Mouse (Mus musculus) neural tube, embryonic 12.5 days (tissue): ENCODE results near the gene Zc3h18. TPM values are rescaled to one million over a fixed set of nuclear protein-coding genes. Genes with fewer than 3 reads are reported as not detected.

Source experiments
- ATAC-seq: fragments of 200-750 bp; cut with Nextera tagmentation; 2 replicates; pipeline ENCODE4 v1.8.0; 2017; ENCODE audit warnings: low read depth, mild to moderate bottlenecking, moderate TSS enrichment, moderate library complexity; ENCODE audit not compliant: low FRiP score
- H3K27ac ChIP-seq: fragments of 300-500 bp; sonication (generic); 2 replicates; pipeline ENCODE4 v1.5.1; 2016
- H3K27me3 ChIP-seq: fragments of 300-500 bp; sonication (generic); replicated peaks from 2 replicates; pipeline ENCODE4 v1.6.1; 2016; ENCODE audit warnings: mild to moderate bottlenecking
- H3K36me3 ChIP-seq: fragments of 300-500 bp; sonication (generic); 2 replicates; pipeline ENCODE4 v1.6.1; 2016; ENCODE audit warnings: mild to moderate bottlenecking
- H3K4me1 ChIP-seq: fragments of 300-500 bp; sonication (generic); 2 replicates; pipeline ENCODE4 v1.6.1; 2016
- H3K4me2 ChIP-seq: fragments of 300-500 bp; sonication (generic); replicated peaks from 2 replicates; pipeline ENCODE4 v1.6.1; 2016; ENCODE audit warnings: mild to moderate bottlenecking
- H3K4me3 ChIP-seq: fragments of 300-500 bp; sonication (generic); 2 replicates; pipeline ENCODE4 v1.5.1; 2016
- H3K9ac ChIP-seq: fragments of 300-500 bp; sonication (generic); 2 replicates; pipeline ENCODE4 v1.6.1; 2016; ENCODE audit warnings: mild to moderate bottlenecking
- H3K9me3 ChIP-seq: fragments of 300-500 bp; sonication (generic); 2 replicates; pipeline ENCODE4 v1.6.1; 2016; ENCODE audit warnings: mild to moderate bottlenecking
- WGBS: fragments of 180-500 bp; shearing (Covaris S2); methylation state at CpG from one replicate; pipeline ENCODE4 v1.1.7; 2016; 5-methylcytosine and 5-hydroxymethylcytosine counted together
- polyA plus RNA-seq: library from polyadenylated mRNA; unstranded; fragments of >200 nt; fragmentation: Nextera tagmentation; extraction: Ambion mirVana; gene quantifications from 2 replicates; pipeline ENCODE4 v1.2.1, GENCODE M21; 2016

Zc3h18 gene
- polyA plus RNA-seq, 1 experiment from 2014 or later: 62.4 TPM

DNA sequence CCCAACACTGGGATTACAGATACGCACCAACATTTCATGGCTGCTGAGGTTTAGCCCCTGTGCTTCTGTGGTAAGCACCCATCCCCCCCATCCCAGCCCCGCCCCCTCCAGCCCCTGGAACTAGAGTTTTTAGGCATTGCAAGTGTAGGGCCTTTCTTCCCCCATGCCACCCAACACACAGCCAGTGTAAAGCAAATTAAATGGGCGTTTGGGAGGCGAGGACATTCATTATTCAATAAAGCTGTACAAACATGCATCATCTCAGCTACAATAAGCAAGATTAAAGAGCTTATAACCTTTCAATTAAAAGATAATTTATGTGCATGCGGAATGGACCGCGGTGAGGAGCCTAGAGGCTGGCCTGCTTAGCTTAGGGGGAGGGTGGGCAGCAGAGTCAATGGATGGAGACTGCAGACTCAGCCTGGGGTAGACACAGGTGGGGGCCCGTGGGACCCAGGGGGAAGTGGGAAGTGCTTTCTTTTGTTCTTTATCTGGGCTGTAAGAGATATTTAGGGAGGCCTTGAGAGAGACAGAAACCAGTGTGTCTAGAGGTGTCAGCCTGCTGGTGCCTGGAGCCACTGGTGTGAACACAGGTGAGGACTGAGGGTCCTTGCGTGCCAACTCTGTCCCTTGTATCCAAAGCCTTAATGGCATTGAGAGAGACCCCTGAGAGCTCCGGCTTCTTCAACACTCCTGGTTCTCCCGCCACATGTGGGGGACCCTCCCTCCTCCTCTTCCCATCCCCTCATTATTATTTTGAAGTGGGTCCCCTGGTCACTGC, 25.9 kb upstream of the Zc3h18 start:
- 30% methylated on average over 11 of the region's 11 CpGs for WGBS
- no peak overlapping the region for H3K27ac ChIP-seq

GRCm38 (mm10) chr8:122354157-122354556, 22.3 kb upstream of the Zc3h18 start:
- Histone ChIP-seq H3K4me1 (no peaks in the 10 kb centered on the region), H3K27ac (no peak overlapping the region), H3K4me2 (no peak overlapping the region), H3K36me3 (no peaks in the 10 kb centered on the region), H3K9me3 (no peaks in the 10 kb centered on the region), H3K9ac (no peak overlapping the region), H3K27me3 (peaks cover 7% of the 10 kb centered on the region; the same call in 1 of the 2 replicates), H3K4me3 (no peak overlapping the region)
- no peak for ATAC-seq
- 79% methylated on average over 8 of the region's 8 CpGs for WGBS

More for the DNA sequence above, 25.9 kb upstream of the Zc3h18 start:
- H3K9me3 ChIP-seq: no peaks in the 10 kb centered on the region
- H3K27me3 ChIP-seq: peaks cover 11% of the 10 kb centered on the region; the same call in 1 of the 2 replicates
- no peak overlapping the region for H3K4me3 ChIP-seq
- H3K4me2 ChIP-seq: no peak overlapping the region
- no peaks in the 10 kb centered on the region for H3K36me3 ChIP-seq
- no peak overlapping the region for H3K9ac ChIP-seq
- H3K4me1 ChIP-seq: no peaks in the 10 kb centered on the region
- no peak for ATAC-seq

DNA sequence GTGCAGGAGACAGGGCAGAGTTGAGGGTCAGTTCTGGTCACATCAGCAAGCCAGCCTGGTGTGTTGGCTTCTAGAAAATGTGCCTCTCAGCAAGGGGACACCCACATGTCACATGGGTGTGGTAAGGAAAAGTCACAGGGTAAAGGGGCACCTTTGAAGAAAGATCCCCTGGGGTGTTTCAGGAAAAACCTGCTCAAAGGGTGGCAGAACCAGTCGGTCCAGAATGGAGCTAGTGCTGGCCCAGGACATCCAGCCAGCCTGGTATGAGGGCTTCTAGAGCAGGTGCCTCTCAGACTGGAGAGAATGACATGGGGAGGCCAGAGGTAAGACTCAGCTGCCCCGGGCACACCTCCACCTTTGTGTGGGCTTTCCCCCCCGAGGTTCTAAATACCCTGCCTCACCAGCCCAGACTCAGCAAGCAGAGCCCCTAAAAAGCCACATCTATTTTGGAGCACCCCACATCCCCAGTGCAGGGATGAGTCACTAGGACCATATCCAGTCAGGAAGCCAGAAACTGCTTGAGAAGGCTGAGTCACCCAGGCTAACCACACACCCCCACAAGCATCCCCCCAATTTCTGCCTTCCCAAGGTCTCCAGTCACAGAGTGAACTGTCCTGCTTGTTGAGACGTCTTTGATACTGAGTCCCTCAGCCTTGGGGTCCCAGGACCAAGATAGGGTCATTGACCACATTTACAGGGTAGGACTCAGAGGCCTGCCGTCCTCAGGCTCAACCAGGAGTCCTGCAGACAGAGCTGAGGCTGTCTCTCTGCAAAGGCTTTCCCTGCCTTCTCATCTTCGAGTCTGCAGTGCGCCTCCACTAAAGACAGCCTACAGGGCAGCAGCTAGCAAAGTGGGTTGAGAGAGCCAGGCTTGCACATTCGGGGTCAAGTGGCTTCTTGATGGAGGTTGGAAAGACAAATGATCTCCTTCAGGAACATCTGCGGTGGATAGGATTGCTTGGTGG, 20.5 kb upstream of the Zc3h18 start:
- 74% methylated on average over 9 of the region's 9 CpGs for WGBS
- Histone ChIP-seq H3K4me2 (no peak overlapping the region), H3K4me3 (no peak overlapping the region), H3K4me1 (no peaks in the 10 kb centered on the region), H3K27ac (no peak overlapping the region), H3K9me3 (no peaks in the 10 kb centered on the region), H3K36me3 (no peaks in the 10 kb centered on the region), H3K9ac (no peak overlapping the region), H3K27me3 (peaks cover 3% of the 10 kb centered on the region; the same call in 1 of the 2 replicates)
- no peak for ATAC-seq

- H3K9ac ChIP-seq: no peak overlapping the region
- ATAC-seq: no peak
- no peaks in the 10 kb centered on the region for H3K4me1 ChIP-seq
- no peak overlapping the region for H3K4me3 ChIP-seq
- no peak overlapping the region for H3K27ac ChIP-seq
- H3K4me2 ChIP-seq: no peak overlapping the region
- peaks cover 3% of the 10 kb centered on the region; the same call in 1 of the 2 replicates for H3K27me3 ChIP-seq
- WGBS: 59% methylated on average over 11 of the region's 11 CpGs
- H3K36me3 ChIP-seq: no peaks in the 10 kb centered on the region
- H3K9me3 ChIP-seq: no peaks in the 10 kb centered on the region
Observed at GRCm38 (mm10) chr8:122357202-122357601, 19.2 kb upstream of the Zc3h18 start.

GRCm38 (mm10) chr8:122357641-122358040, 18.8 kb upstream of the Zc3h18 start:
- Histone ChIP-seq H3K4me1 (no peaks in the 10 kb centered on the region), H3K36me3 (no peaks in the 10 kb centered on the region), H3K27me3 (peaks cover 3% of the 10 kb centered on the region; the same call in 1 of the 2 replicates), H3K9me3 (no peaks in the 10 kb centered on the region), H3K4me2 (no peak overlapping the region), H3K9ac (no peak overlapping the region), H3K4me3 (no peak overlapping the region), H3K27ac (no peak overlapping the region)
- no peak for ATAC-seq
- WGBS: 76% methylated on average over 5 of the region's 5 CpGs

GRCm38 (mm10) chr8:122359111-122359775, 17.2 kb upstream of the Zc3h18 start:
- ATAC-seq: no peak
- H3K9me3 ChIP-seq: no peaks in the 10 kb centered on the region
- no peaks in the 10 kb centered on the region for H3K4me1 ChIP-seq
- H3K27me3 ChIP-seq: peaks cover under 1% of the 10 kb centered on the region
- no peaks in the 10 kb centered on the region for H3K36me3 ChIP-seq
- H3K4me3 ChIP-seq: no peak overlapping the region
- H3K9ac ChIP-seq: no peak overlapping the region
- no peak overlapping the region for H3K27ac ChIP-seq
- H3K4me2 ChIP-seq: no peak overlapping the region
- WGBS: 78% methylated on average over 15 of the region's 15 CpGs

- WGBS: 75% methylated on average over 7 of the region's 7 CpGs
Observed at GRCm38 (mm10) chr8:122360696-122361416, 15.6 kb upstream of the Zc3h18 start, which contains the start of gene Trhr2. Gene Trhr2, minus strand, starts transcription at chr8:122360746.

DNA sequence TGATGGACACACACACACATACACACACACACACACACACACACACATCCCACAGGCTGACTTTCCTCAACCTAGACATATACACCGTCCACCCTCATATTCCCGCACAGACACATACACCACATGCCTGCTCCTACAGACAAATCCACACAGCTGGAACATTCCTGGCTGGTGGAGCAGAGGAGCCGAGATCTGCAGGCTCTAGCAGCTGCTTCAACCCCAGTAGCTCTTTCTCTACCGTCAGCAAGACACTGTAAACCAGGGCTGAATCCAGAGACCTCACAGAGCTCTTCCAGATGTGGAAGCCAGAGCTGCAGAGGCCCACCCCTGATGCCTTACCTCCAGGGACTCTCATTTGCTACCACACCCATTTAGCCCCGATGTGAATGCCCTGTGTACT, 14.1 kb upstream of the Zc3h18 start:
- H3K9me3 ChIP-seq: no peaks in the 10 kb centered on the region
- H3K4me1 ChIP-seq: no peaks in the 10 kb centered on the region
- H3K27ac ChIP-seq: no peak overlapping the region
- H3K9ac ChIP-seq: no peak overlapping the region
- no peak for ATAC-seq
- 44% methylated on average over 5 of the region's 5 CpGs for WGBS
- H3K36me3 ChIP-seq: no peaks in the 10 kb centered on the region
- H3K4me3 ChIP-seq: no peak overlapping the region
- H3K27me3 ChIP-seq: no peaks in the 10 kb centered on the region; the same call in none of the 2 replicates
- H3K4me2 ChIP-seq: no peak overlapping the region

More at GRCm38 (mm10) chr8:122360696-122361416, 15.6 kb upstream of the Zc3h18 start, which contains the start of gene Trhr2:
- no peaks in the 10 kb centered on the region for H3K36me3 ChIP-seq
- no peaks in the 10 kb centered on the region for H3K4me1 ChIP-seq
- no peaks in the 10 kb centered on the region for H3K9me3 ChIP-seq
- no peak within 1 kb of the TSS for H3K4me2 ChIP-seq
- no peak within 1 kb of the TSS for H3K9ac ChIP-seq
- H3K4me3 ChIP-seq: no peak within 1 kb of the TSS
- ATAC-seq: no peak
- no peaks in the 10 kb centered on the region; the same call in none of the 2 replicates for H3K27me3 ChIP-seq
- H3K27ac ChIP-seq: no peak within 1 kb of the TSS

- Histone ChIP-seq H3K27me3 (no peaks in the 10 kb centered on the region; the same call in none of the 2 replicates), H3K36me3 (no peaks in the 10 kb centered on the region), H3K4me1 (no peaks in the 10 kb centered on the region), H3K4me2 (no peak overlapping the region), H3K27ac (no peak overlapping the region), H3K9me3 (no peaks in the 10 kb centered on the region), H3K9ac (no peak overlapping the region), H3K4me3 (no peak overlapping the region)
- ATAC-seq: no peak
- WGBS: 49% methylated on average over 8 of the region's 8 CpGs
Observed at GRCm38 (mm10) chr8:122362967-122363366, 13.4 kb upstream of the Zc3h18 start.

- no peak overlapping the region for H3K27ac ChIP-seq
- H3K4me3 ChIP-seq: no peak overlapping the region
- 81% methylated on average over 10 of the region's 10 CpGs for WGBS
- H3K4me1 ChIP-seq: no peaks in the 10 kb centered on the region
- ATAC-seq: no peak
- no peaks in the 10 kb centered on the region for H3K27me3 ChIP-seq
- no peak overlapping the region for H3K4me2 ChIP-seq
- no peaks in the 10 kb centered on the region for H3K9me3 ChIP-seq
- no peak overlapping the region for H3K9ac ChIP-seq
- no peaks in the 10 kb centered on the region for H3K36me3 ChIP-seq
Observed at GRCm38 (mm10) chr8:122368494-122368893, 7.9 kb upstream of the Zc3h18 start.

DNA sequence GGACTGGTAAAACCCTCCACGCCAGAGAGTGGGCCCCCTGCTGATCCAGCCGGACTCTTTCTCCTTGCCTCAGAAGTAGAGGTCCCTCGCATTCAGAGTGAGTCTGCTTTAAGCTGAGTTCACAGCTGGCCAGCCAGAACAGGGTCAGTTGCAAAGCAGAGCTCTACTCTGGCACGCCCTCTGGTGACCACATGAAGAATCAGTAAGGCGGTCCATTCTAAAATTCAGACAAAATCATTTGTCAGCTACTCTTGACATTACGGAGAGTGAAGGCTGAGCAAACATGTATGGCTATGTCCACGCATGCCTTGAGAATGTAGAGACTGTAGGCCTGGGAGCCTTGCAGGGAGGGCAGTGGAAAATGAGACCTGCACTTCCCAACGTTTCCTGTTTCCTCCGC, 6.7 kb upstream of the Zc3h18 start:
- H3K27me3 ChIP-seq: no peaks in the 10 kb centered on the region
- H3K9ac ChIP-seq: no peak overlapping the region
- H3K4me2 ChIP-seq: no peak overlapping the region
- H3K27ac ChIP-seq: no peak overlapping the region
- H3K9me3 ChIP-seq: no peaks in the 10 kb centered on the region
- no peaks in the 10 kb centered on the region for H3K36me3 ChIP-seq
- no peaks in the 10 kb centered on the region for H3K4me1 ChIP-seq
- no peak for ATAC-seq
- 12% methylated on average over 9 of the region's 9 CpGs for WGBS
- no peak overlapping the region for H3K4me3 ChIP-seq
